Mouse (Mus musculus): Measurements from ENCODE around the gene Tmcc1. TPM values are rescaled to one million over a fixed set of nuclear protein-coding genes. Genes with fewer than 3 reads are reported as not detected.
"Not testable (repeated sequence)": the region's sequence is repeated elsewhere in the genome, so short reads cannot be mapped to it uniquely, and the experiment has no call there.

Tmcc1 gene
- polyA plus RNA-seq, 1 experiment from 2014 or later, result 14.3 TPM

- no peak for DNase-seq (ENCODE audit: low spot score)
- Histone ChIP-seq H3K4me3 (no peak overlapping the region), H3K9me3 (replicated peaks) (no peaks in the 10 kb centered on the region), H3K27me3 (ENCODE audit: low read depth, poor library complexity, severe bottlenecking) (no peaks in the 10 kb centered on the region), H3K36me3 (peaks cover 12% of the 10 kb centered on the region), H3K4me1 (peaks cover 19% of the 10 kb centered on the region; the same call in 1 of the 2 replicates), H3K27ac (no peak overlapping the region)
- WGBS, result 81% methylated on average over 1 of the region's 1 CpGs
Measured at GRCm38 (mm10) chr6:116189417-116189816, 3.9 kb downstream of the Tmcc1 start.

- WGBS, result 46% methylated on average over 2 of the region's 2 CpGs
- no peaks in the 10 kb centered on the region for H3K27me3 ChIP-seq (ENCODE audit: low read depth, poor library complexity, severe bottlenecking)
- H3K9me3 ChIP-seq (replicated peaks), result no peaks in the 10 kb centered on the region
Measured at GRCm38 (mm10) chr6:116186485-116186884, 6.8 kb downstream of the Tmcc1 start.

DNA sequence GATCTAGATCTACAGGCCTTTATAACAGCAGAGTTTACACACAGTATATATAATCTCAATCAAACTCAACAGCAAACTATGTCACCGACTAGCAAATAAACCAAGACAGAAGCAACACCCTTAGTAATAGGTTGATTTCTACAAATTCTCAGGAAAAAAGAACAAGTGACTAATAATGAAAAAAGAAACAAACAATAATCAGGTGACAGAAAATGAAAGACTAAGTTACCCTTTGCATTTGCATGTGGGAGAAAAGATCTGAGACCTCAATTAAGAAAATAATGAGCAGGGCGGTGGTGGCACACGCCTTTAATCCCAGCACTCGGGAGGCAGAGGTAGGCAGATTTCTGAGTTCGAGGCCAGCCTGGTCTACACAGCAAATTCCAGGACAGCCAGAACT, 9.8 kb downstream of the Tmcc1 start:
- Histone ChIP-seq H3K27me3 (ENCODE audit: low read depth, poor library complexity, severe bottlenecking) (no peaks in the 10 kb centered on the region), H3K4me1 (no peaks in the 10 kb centered on the region), H3K27ac (no peak overlapping the region), H3K36me3 (peaks cover 38% of the 10 kb centered on the region), H3K9me3 (replicated peaks) (no peaks in the 10 kb centered on the region), H3K4me3 (no peak overlapping the region)
- WGBS, result 88% methylated on average over 5 of the region's 5 CpGs
- no peak for DNase-seq (ENCODE audit: low spot score)

More at GRCm38 (mm10) chr6:116186485-116186884, 6.8 kb downstream of the Tmcc1 start:
- no peak overlapping the region for H3K4me3 ChIP-seq
- peaks cover 20% of the 10 kb centered on the region for H3K36me3 ChIP-seq
- H3K4me1 ChIP-seq, result no peaks in the 10 kb centered on the region
- H3K27ac ChIP-seq, result no peak overlapping the region
- no peak for DNase-seq (ENCODE audit: low spot score)

DNA sequence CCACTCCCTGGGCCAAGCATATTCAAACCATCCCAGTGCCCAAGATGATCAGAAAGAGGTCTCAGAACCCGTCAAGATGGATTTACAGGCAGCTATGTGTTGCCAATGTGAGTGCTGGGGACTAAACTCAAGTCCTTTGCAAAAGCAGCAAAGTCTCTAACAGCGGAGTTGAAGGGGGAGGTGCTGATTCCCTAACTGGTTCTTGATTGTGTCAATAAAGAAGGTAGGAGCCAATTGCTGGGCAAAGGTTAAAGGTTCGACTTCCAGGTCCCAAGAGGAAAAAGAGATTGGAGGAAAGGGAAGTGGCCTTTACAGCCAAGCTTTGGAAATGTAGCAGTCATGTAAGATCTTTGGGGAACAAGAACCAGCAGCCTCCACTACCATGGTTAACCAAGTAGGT, 12.6 kb downstream of the Tmcc1 start:
- WGBS, result 72% methylated on average over 3 of the region's 3 CpGs
- Histone ChIP-seq H3K4me3 (no peak overlapping the region), H3K4me1 (no peaks in the 10 kb centered on the region), H3K36me3 (peaks cover 49% of the 10 kb centered on the region), H3K27ac (no peak overlapping the region), H3K27me3 (ENCODE audit: low read depth, poor library complexity, severe bottlenecking) (no peaks in the 10 kb centered on the region), H3K9me3 (replicated peaks) (no peaks in the 10 kb centered on the region)
- no peak for DNase-seq (ENCODE audit: low spot score)

- H3K27me3 ChIP-seq (ENCODE audit: low read depth, poor library complexity, severe bottlenecking), result no peaks in the 10 kb centered on the region
- no peak overlapping the region for H3K27ac ChIP-seq
- no peak overlapping the region for H3K4me3 ChIP-seq
- no peaks in the 10 kb centered on the region for H3K9me3 ChIP-seq (replicated peaks)
- H3K36me3 ChIP-seq, result peaks cover 40% of the 10 kb centered on the region
- 89% methylated on average over 2 of the region's 2 CpGs for WGBS
- no peak for DNase-seq (ENCODE audit: low spot score)
- no peaks in the 10 kb centered on the region for H3K4me1 ChIP-seq
Measured at GRCm38 (mm10) chr6:116178376-116178775, 14.9 kb downstream of the Tmcc1 start.

DNA sequence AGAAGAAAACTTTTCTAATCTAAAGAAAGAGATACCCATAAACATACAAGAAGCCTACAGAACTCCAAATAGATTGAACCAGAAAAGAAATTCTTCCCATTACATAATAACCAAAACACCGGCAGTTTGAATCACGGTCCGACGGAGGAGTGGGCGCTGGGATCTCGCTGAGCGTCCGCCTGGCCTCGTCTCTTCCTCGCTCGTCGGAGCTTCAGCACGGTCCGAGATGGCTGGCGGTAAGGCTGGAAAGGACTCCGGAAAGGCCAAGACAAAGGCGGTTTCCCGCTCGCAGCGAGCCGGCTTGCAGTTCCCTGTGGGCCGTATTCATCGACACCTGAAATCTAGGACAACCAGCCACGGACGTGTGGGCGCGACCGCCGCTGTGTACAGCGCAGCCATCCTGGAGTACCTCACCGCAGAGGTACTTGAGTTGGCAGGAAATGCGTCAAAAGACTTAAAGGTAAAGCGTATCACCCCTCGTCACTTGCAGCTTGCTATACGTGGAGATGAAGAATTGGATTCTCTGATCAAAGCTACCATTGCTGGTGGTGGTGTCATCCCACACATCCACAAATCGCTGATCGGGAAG, 19.7 kb downstream of the Tmcc1 start:
- not testable (repeated sequence) for H3K27me3 ChIP-seq (ENCODE audit: low read depth, poor library complexity, severe bottlenecking); H3K9me3 ChIP-seq (replicated peaks); DNase-seq (ENCODE audit: low spot score); H3K4me1 ChIP-seq; H3K4me3 ChIP-seq; H3K27ac ChIP-seq
- H3K36me3 ChIP-seq, result peaks cover 18% of the 10 kb centered on the region
- WGBS, result 71% methylated on average over 37 of the region's 37 CpGs

- H3K27me3 ChIP-seq (ENCODE audit: low read depth, poor library complexity, severe bottlenecking), result no peaks in the 10 kb centered on the region
- H3K36me3 ChIP-seq, result peaks cover 19% of the 10 kb centered on the region
- 96% methylated on average over 1 of the region's 1 CpGs for WGBS
- H3K4me3 ChIP-seq, result no peak overlapping the region
- no peak overlapping the region for H3K27ac ChIP-seq
- no peaks in the 10 kb centered on the region for H3K9me3 ChIP-seq (replicated peaks)
- DNase-seq (ENCODE audit: low spot score), result no peak
- H3K4me1 ChIP-seq, result no peaks in the 10 kb centered on the region
Measured at GRCm38 (mm10) chr6:116166383-116166782, 26.9 kb downstream of the Tmcc1 start.

- WGBS, result 19% methylated on average over 3 of the region's 3 CpGs
- no peak overlapping the region for H3K4me3 ChIP-seq
- no peaks in the 10 kb centered on the region for H3K9me3 ChIP-seq (replicated peaks)
- H3K36me3 ChIP-seq, result peaks cover 9% of the 10 kb centered on the region; the same call in 1 of the 2 replicates
- peaks cover 14% of the 10 kb centered on the region for H3K4me1 ChIP-seq
- DNase-seq (ENCODE audit: low spot score), result no peak
- H3K27me3 ChIP-seq (ENCODE audit: low read depth, poor library complexity, severe bottlenecking), result no peaks in the 10 kb centered on the region
- 0 out of 2 replicates have a peak overlapping the region, but pooled peaks have one; percentile 26 for H3K27ac ChIP-seq
Measured at GRCm38 (mm10) chr6:116154854-116155624, 38.2 kb downstream of the Tmcc1 start.

DNA sequence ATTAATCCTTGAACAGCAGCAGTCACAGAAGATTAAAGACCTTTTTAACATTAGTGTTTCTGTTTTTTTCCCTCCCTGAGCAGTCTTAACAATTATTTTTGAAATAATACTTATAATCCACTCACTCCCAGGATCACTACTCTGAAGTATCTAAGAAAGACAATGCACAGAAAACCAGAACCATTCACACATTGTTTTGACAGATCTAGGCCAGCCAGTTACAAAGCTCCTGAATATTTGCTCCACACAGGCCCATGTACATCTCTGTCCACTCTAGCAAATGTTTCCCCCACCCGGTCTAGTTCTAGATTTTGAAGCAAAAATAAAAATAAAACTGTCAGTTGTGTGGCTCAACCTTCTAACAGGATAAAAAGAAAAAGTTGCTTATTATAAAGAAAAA, 45.9 kb downstream of the Tmcc1 start:
- H3K27ac ChIP-seq, result no peak overlapping the region
- no peak overlapping the region for H3K4me3 ChIP-seq
- no peak for DNase-seq (ENCODE audit: low spot score)
- H3K9me3 ChIP-seq (replicated peaks), result no peaks in the 10 kb centered on the region
- no peaks in the 10 kb centered on the region for H3K4me1 ChIP-seq
- WGBS, result 92% methylated on average over 1 of the region's 1 CpGs
- peaks cover 4% of the 10 kb centered on the region; the same call in 1 of the 2 replicates for H3K36me3 ChIP-seq
- H3K27me3 ChIP-seq (ENCODE audit: low read depth, poor library complexity, severe bottlenecking), result no peaks in the 10 kb centered on the region

DNA sequence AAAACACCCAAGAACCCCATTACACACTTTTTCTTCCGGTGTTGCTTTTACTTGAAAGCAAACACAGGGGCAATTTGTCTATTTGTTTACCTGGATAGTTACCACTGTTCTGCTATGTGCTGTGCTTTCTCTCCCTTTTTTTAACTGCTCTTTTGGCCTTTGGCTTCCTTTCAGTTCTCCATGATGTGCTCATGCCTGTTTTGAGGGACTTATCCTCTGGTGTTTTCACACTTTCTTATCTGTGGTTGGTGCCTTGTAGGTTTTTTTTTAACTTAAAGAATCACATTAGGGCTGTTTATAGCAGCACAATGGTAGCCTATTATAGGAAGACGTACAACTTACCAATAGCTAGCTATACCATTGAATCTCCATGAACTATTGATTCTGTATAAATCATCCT, 51.6 kb downstream of the Tmcc1 start:
- WGBS, result 77% methylated on average over 2 of the region's 2 CpGs
- Histone ChIP-seq H3K27ac (no peak overlapping the region), H3K4me3 (no peak overlapping the region), H3K9me3 (replicated peaks) (no peaks in the 10 kb centered on the region), H3K36me3 (no peaks in the 10 kb centered on the region), H3K27me3 (ENCODE audit: low read depth, poor library complexity, severe bottlenecking) (no peaks in the 10 kb centered on the region), H3K4me1 (no peaks in the 10 kb centered on the region)
- DNase-seq (ENCODE audit: low spot score), result no peak

GRCm38 (mm10) chr6:116140782-116141181, 52.5 kb downstream of the Tmcc1 start:
- no peaks in the 10 kb centered on the region for H3K27me3 ChIP-seq (ENCODE audit: low read depth, poor library complexity, severe bottlenecking)
- H3K4me3 ChIP-seq, result no peak overlapping the region
- no peaks in the 10 kb centered on the region for H3K9me3 ChIP-seq (replicated peaks)
- H3K27ac ChIP-seq, result no peak overlapping the region
- H3K36me3 ChIP-seq, result no peaks in the 10 kb centered on the region
- no peak for DNase-seq (ENCODE audit: low spot score)
- H3K4me1 ChIP-seq, result no peaks in the 10 kb centered on the region

GRCm38 (mm10) chr6:116139143-116139856, 54.0 kb downstream of the Tmcc1 start:
- Histone ChIP-seq H3K27ac (no peak overlapping the region), H3K4me1 (no peaks in the 10 kb centered on the region), H3K4me3 (no peak overlapping the region), H3K27me3 (ENCODE audit: low read depth, poor library complexity, severe bottlenecking) (no peaks in the 10 kb centered on the region), H3K36me3 (no peaks in the 10 kb centered on the region), H3K9me3 (replicated peaks) (no peaks in the 10 kb centered on the region)
- DNase-seq (ENCODE audit: low spot score), result no peak
- WGBS, result 60% methylated on average over 2 of the region's 2 CpGs

DNA sequence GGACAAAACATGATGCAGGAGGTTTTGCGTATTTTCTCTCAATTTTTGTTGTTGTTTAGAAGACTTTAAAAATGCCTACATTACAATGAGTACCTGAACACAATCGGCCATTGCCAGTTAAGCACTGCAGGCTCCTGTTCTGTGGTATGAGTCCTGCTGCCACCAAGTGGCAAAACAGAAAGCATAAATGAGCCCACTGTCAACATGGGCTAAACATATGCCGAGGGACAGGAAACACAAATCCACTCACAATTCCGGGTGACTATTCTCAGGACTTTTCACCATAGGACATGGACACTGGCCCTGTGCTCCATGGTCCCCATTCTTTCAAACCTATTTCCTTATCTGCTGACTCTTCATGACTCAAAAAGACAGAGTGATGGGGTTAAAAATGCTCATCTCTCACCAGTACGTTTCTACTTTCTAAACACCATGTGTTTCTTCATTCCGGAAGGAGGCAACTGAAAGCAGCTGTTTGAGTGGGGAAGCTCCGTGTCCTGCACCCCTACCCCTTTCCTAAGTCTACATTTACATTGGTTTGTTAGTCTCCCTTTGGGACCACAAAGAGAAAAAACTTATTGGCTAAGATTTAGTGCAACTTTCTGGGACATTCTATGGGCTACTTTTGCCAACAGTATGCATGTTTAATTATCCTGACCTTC, 57.2 kb downstream of the Tmcc1 start:
- WGBS, result 69% methylated on average over 7 of the region's 7 CpGs
- DNase-seq (ENCODE audit: low spot score), result no peak
- no peaks in the 10 kb centered on the region for H3K9me3 ChIP-seq (replicated peaks)
- H3K27me3 ChIP-seq (ENCODE audit: low read depth, poor library complexity, severe bottlenecking), result no peaks in the 10 kb centered on the region
- no peak overlapping the region for H3K4me3 ChIP-seq
- no peak overlapping the region for H3K27ac ChIP-seq
- peaks cover 10% of the 10 kb centered on the region for H3K36me3 ChIP-seq
- no peaks in the 10 kb centered on the region for H3K4me1 ChIP-seq
